Mouse (Mus musculus) liver, postnatal 0 days (tissue): ENCODE results near the gene Lgi1.

Source experiments
- CTCF ChIP-seq: sonication (generic); IDR thresholded peaks from 2 replicates; pipeline ENCODE4 v1.5.1; 2016; ENCODE audit warnings: antibody characterized with exemption, low read depth
- EP300 ChIP-seq: IDR thresholded peaks from 2 replicates; pipeline ENCODE4 v1.6.1; 2016; ENCODE audit warnings: antibody characterized with exemption, low read depth, mild to moderate bottlenecking

DNA sequence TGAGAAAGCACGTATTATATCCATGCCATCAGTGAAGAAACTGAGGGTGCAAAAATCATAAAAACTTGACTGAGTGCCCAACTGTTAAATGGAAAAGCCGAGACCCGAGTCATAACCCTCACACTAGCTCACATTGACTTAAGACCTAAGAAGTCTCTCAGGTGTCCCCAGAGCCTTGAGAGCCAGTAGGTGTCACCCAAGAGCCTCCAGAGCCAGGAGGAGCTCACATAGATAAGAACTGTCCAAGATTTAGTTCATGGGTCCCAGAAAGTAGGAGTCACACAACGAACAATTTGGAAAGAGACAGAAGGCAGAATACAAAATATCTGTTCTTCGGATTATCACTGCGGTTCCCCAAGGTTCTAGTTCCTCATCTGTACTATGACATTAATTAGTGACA lies 10.5 kb upstream of the Lgi1 start:
- TF ChIP-seq CTCF (peak; percentile 59), EP300 (no peak)
